Mouse (Mus musculus): ENCODE measurements around the gene Trim38.
"Not testable (repeated sequence)": the region's sequence is repeated elsewhere in the genome, so short reads cannot be mapped to it uniquely, and the experiment has no call there.

Gene Trim38

GRCm38 (mm10) chr13:23769613-23770012 is at the start of gene Trim38:
Gene Trim38, plus strand, starts transcription at chr13:23769913.
- not testable (repeated sequence) for DNase-seq

DNA sequence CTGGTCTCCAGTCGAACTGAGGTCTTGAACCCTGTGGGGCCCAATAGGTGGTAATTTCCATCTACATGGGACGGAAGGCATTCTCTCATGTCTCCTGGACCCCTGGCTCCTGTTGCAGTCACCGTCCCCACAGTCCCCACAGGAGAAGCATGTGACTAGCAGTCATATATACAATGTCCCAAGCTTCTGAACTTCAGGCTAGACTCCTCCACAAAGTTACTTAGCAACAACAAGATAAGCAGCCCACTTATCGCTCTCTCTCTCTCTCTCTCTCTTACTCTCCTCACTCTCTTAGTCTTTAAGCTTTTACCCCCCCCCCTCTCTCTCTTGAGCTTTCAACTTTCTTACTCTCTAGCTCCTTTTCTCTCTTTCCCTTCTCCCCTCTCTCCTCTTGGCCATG is 45.5 kb upstream of the Trim38 start:
- no peak for DNase-seq

- DNase-seq = no peak
Observed at GRCm38 (mm10) chr13:23725213-23725612, 44.5 kb upstream of the Trim38 start.

DNA sequence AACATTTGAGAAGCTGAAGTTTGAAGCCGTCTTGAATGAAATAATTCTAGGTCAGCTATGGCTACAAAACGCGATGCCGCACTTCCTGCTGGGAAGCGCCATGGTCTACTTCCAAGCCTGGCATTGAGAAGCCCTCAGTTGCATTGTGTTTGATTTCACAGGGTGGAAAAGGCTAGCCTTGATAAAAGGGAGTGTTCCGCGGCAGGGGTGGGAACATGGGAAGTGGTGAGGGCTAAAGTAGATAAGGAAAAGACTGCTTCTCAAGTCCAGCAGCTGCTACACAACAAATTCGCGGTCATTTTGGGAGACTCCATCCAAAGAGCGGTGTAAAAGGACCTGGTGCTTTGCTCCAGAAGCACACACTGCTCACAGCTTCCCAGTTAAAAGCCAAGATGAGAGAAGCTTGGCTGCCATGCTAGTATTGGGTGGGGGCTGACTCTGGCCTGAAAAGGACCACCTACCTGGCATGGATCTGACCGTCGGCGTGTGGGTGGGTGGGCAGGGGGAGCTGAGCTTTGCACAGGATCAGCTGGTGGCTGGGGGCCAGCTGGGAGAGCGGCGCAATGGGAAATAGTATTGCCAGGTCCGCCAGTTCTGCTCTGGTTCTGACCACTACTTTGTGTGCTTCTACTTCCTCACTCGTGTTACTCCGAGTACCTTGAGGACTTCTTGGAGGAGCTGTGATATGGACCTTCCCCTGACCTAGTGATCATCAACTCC is 41.1 kb upstream of the Trim38 start:
- no peak for DNase-seq

- DNase-seq = no peak
Observed at GRCm38 (mm10) chr13:23729192-23729525, 40.6 kb upstream of the Trim38 start.

GRCm38 (mm10) chr13:23729706-23730105 is 40.0 kb upstream of the Trim38 start:
- DNase-seq = no peak

DNA sequence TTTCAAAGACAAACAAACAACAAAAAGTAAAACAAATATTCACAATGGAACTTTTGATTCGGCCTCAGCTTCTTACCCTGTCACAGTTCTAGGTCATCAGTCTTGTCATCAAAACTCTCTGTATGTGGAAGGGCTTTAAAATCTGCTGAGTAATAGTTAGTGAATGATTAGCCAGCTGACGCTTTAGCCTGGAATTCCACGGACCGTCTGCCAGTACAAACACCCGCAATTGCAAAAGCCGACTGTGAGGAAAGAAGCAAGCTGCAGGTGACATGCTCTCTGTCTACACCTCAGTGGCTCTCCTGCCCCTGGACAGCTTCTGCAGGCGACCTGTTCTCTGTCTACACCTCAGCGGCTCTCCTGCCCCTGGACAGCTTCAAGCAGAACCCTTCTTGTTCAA is 39.2 kb upstream of the Trim38 start:
- DNase-seq = no peak

- DNase-seq = no peak
Observed at GRCm38 (mm10) chr13:23732156-23732804, 37.4 kb upstream of the Trim38 start.

DNA sequence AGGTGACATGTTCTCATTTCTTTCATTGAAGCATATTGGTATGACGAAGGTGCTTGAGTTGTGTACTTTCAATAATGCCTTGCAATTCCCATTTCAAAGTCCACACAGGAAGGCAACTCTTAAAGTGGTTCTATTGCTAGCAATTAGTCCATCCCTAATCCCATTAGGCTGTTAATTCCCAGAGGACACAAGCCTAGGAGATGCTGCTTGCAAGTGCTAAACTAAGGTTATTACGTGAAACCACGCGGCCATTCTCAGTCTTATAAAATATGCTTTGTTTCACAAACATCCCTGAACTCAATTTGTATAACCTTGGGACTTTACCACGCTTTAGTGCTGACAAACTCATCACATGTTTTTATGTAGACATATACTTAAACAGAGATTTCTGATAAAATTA is 32.6 kb upstream of the Trim38 start:
- DNase-seq = no peak

DNA sequence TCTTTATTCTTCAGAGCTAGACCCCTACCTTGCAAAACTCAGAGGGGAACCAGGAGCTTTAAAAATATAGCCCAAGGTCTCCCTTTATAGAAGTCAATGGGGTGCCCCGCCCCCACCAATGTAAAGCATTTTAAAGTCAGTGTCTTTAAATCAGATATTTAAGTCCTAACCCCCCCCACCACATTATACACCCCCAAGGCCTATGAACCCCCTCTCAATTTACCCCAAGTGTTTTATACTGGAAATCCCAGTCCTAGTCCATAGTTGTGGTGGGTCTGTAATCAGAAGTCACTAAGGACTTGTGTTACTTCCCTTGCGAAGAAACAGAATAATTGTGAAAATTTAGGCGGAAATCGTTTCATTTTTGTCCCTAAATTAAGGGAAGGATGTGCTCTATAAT is 31.7 kb upstream of the Trim38 start:
- peak; percentile 16 for DNase-seq

DNA sequence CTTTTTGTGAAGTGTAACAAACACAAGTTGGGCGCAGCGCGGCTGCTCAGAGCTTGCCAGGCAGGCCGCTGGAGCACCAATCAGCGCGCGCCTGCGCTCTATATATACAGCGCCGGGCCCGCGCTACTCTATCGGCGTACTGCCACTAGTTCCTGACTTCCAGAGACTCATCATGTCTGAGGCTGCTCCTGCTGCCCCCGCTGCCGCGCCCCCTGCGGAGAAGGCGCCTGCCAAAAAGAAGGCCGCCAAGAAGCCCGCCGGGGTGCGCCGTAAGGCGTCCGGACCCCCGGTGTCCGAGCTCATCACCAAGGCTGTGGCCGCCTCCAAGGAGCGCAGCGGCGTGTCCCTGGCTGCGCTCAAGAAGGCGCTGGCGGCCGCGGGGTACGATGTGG is 31.0 kb upstream of the Trim38 start, which contains the start of gene Hist1h1c:
Gene Hist1h1c (plus strand): TSS at position 132 of the 392 bp plus-strand sequence.
- peak; percentile 74 for DNase-seq

GRCm38 (mm10) chr13:23739069-23739921 is 30.4 kb upstream of the Trim38 start:
- peak; percentile 84 for DNase-seq

DNA sequence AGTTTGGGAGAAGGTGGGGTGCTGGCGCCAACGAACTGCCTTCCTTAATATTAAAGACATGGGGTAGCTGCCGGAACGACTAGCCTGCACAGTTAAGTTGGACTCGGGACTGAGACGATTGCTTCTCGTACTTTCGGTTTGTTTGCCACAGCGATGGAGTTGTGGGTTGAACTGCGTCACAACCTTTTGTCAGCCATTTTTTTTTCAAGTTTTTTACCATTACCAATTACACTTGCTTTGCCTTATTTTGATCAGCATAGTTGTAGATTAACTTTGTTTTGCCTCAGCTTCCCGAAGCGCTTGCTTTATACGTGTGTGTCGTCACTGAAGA is 29.8 kb upstream of the Trim38 start:
- DNase-seq = no peak

GRCm38 (mm10) chr13:23740256-23740840 is 29.4 kb upstream of the Trim38 start:
- DNase-seq = no peak

DNA sequence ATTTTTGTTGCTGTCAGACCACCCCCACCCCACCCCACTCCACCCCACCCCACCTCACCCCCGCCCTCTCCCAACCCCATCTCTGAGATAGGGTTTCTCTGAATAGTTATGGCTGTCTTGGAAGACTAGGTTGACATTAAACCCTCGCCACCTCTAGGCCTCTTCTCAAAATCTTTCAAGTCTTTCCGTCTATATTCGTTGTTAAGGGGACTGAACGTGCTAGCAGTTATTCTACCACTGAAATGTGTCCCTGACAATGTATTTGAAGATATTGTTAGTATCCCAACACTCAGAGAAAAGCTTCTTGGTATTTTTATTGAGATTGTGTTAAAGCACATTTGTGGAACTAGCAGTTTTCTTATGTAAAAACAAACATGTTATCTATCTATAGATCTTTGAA is 28.8 kb upstream of the Trim38 start:
- no peak for DNase-seq

DNA sequence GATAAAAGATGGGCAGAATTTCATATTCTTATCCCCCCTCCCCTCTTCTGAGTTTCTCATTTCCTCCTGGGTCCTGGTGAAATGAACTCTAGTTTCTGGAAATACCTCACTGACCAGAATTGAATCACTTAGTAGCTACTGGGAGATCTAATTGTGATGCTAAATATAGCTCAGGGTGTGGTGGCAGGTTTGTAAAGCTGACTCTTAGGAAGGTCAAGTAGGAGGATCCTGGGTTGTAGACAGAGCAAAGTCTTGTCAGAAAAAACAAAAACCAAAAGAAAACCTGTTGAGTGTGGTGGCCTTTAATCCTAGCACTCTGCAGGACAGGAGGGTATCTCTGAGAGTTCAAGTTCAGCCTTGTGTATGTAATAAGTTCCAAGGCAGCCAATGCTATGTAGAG is 27.7 kb upstream of the Trim38 start:
- DNase-seq = no peak

GRCm38 (mm10) chr13:23743215-23743614 is 26.5 kb upstream of the Trim38 start:
- DNase-seq = no peak

DNA sequence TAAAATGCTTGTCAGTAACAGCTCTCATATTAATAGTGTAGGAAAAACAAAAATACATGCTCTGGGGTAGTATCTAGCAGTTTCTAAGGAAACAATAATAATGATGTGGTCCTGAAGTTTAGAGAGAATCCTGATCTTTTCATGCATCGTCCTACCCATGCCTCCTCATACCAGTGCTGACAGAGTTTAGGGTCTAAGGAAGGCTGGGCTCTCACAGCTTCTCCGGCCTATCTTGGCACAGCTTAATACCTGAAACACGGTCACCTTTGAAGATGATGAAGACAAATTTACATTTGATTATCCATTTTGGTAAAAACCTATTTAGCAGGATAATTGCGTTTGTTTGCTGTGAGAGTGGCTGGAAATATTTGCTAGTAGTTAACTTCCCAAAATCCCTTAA is 25.8 kb upstream of the Trim38 start:
- no peak for DNase-seq

DNA sequence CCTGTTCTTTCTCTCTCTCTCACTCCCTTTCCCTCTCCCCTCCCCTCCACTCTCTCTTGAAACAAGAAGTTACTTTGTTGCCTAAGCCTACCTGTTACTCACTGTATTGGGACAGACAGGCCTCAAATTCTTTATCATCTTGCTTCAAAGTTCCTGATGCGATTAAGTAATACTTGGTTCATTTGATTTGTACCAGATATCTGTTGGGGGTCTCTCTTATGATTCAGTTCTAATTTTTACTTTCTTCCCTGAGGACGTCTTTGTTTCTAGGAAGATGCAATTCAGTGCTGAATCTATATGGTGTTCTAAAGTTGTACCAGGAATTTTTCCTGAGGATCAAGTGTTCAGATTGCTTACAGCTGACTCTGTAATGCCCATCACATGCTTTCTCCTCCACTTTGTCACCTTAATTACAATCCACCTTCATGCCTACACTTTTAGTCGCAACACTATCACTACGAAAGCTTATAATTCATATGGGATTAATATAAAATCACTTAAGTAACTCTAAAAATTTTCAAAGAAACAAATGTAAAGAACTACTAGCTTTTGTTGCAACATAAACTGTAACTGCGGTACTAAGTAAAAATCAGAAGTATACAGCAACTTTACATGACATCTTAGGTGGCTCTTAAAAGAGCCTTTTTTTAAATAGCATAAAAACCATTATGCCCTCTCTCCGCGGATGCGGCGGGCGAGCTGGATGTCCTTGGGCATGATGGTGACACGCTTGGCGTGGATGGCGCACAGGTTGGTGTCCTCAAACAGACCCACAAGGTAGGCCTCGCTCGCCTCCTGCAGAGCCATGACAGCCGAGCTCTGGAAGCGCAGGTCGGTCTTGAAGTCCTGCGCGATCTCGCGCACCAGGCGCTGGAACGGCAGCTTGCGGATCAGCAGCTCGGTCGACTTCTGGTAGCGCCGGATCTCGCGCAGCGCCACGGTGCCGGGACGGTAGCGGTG is 25.0 kb upstream of the Trim38 start:
- no peak for DNase-seq

DNA sequence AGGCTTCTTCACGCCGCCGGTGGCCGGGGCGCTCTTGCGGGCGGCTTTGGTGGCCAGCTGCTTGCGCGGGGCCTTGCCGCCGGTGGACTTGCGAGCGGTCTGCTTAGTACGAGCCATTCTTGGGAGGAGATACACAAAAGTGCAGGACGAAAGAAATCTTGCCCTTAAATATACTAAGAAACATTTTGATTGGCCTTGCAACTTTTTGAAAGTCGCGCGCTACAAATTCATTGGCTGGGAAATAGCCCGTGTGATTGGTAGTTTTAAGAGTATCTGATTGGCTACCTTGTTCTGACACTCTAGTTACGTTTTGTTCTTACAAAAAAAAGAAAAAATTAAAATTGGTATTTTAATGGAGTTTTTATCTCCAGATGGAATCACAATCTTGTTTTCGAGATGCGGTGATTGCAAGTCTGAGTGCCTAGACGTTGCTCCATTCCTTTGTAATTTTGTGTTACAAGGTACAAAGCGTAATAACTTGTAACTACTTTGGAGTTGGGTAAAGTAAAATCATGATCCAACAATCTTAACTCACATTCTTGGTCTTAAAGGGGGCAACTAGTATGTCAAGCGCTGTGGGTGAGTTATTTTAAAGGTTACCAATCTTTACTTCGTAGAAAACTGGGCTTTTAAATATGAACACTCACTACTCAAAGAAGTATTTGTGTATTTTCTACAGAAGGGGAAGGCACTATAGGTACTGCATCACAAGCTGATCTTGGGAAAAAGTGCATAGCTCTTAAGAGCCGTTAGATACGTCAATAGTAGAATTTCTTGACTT is 24.1 kb upstream of the Trim38 start, which contains the start of gene Hist1h3c:
Gene Hist1h3c (minus strand): TSS at position 222 of the 781 bp plus-strand sequence.
- DNase-seq = peak; percentile 70

All from cerebellum, adult 11 months (tissue).